Mouse (Mus musculus) hindbrain, embryonic 16.5 days (tissue): Measurements from ENCODE around the gene Bicra. TPM values are rescaled to one million over a fixed set of nuclear protein-coding genes. Genes with fewer than 3 reads are reported as not detected.

Experiments
- ATAC-seq: fragments of 200-750 bp; cut with Nextera tagmentation; 2 replicates; pipeline ENCODE4 v1.8.0; 2017; ENCODE audit warnings: moderate TSS enrichment, moderate library complexity
- H3K27ac ChIP-seq: fragments of 300-500 bp; sonication (generic); 2 replicates; pipeline ENCODE4 v1.5.1; 2014; ENCODE audit warnings: low read depth, mild to moderate bottlenecking, control low read depth, low read length, moderate library complexity
- H3K27me3 ChIP-seq: fragments of 300-500 bp; sonication (generic); replicated peaks from 2 replicates; pipeline ENCODE4 v1.6.1; 2014; ENCODE audit warnings: low read length; ENCODE audit not compliant: control insufficient read depth, insufficient read depth
- H3K36me3 ChIP-seq: fragments of 300-500 bp; sonication (generic); 2 replicates; pipeline ENCODE4 v1.6.1; 2014; ENCODE audit warnings: mild to moderate bottlenecking, low read length, moderate library complexity, mixed read lengths; ENCODE audit not compliant: control insufficient read depth, insufficient read depth
- H3K4me1 ChIP-seq: fragments of 300-500 bp; sonication (generic); 2 replicates; pipeline ENCODE4 v1.6.1; 2014; ENCODE audit warnings: low read depth, low read length; ENCODE audit not compliant: control insufficient read depth, insufficient read depth
- H3K4me2 ChIP-seq: fragments of 300-500 bp; sonication (generic); 2 replicates; pipeline ENCODE4 v1.6.1; 2014; ENCODE audit warnings: mild to moderate bottlenecking, low read length, control low read depth, moderate library complexity
- H3K4me3 ChIP-seq: fragments of 300-500 bp; sonication (generic); 2 replicates; pipeline ENCODE4 v1.5.1; 2014; ENCODE audit warnings: mild to moderate bottlenecking, low read length, control low read depth, moderate library complexity
- H3K9ac ChIP-seq: fragments of 300-500 bp; sonication (generic); 2 replicates; pipeline ENCODE4 v1.6.1; 2014; ENCODE audit warnings: low read depth, mild to moderate bottlenecking, control low read depth, low read length, moderate library complexity
- H3K9me3 ChIP-seq: fragments of 300-500 bp; sonication (generic); 2 replicates; pipeline ENCODE4 v1.6.1; 2014; ENCODE audit warnings: mild to moderate bottlenecking, low read length, moderate library complexity; ENCODE audit not compliant: control insufficient read depth
- WGBS: fragments of 180-500 bp; shearing (Covaris S2); extraction: QIAGEN DNeasy Blood & Tissue Kit; methylation state at CpG from one replicate; pipeline ENCODE4 v1.1.7; 2014; 5-methylcytosine and 5-hydroxymethylcytosine counted together
- polyA plus RNA-seq: library from polyadenylated mRNA; unstranded; fragments of >200 nt; fragmentation: Nextera tagmentation; extraction: Ambion mirVana; gene quantifications from 2 replicates; pipeline ENCODE4 v1.2.1, GENCODE M21; 2015

Gene Bicra
- polyA plus RNA-seq, 1 experiment from 2014 or later = 5.0 TPM

GRCm38 (mm10) chr7:16044531-16044930 is 3.2 kb downstream of the Bicra start:
- H3K27ac ChIP-seq = peak overlapping the region; percentile 44; the same call in 1 of the 2 replicates
- ATAC-seq = no peak

GRCm38 (mm10) chr7:16043861-16044435 is 3.8 kb downstream of the Bicra start:
- peaks cover 29% of the 10 kb centered on the region for H3K4me1 ChIP-seq
- H3K27ac ChIP-seq = peak overlapping the region; percentile 44; the same call in 1 of the 2 replicates
- H3K4me2 ChIP-seq = peak overlapping the region; percentile 19

More at GRCm38 (mm10) chr7:16044531-16044930, 3.2 kb downstream of the Bicra start:
- H3K36me3 ChIP-seq = no peaks in the 10 kb centered on the region
- 38% methylated on average over 5 of the region's 5 CpGs for WGBS
- H3K4me1 ChIP-seq = peaks cover 32% of the 10 kb centered on the region
- no peak overlapping the region; the same call in none of the 2 replicates for H3K9ac ChIP-seq
- H3K4me3 ChIP-seq = no peak overlapping the region
- H3K9me3 ChIP-seq = no peaks in the 10 kb centered on the region
- H3K27me3 ChIP-seq = no peaks in the 10 kb centered on the region
- peak overlapping the region; percentile 19 for H3K4me2 ChIP-seq

GRCm38 (mm10) chr7:16042850-16043775 is 4.6 kb downstream of the Bicra start:
- H3K9ac ChIP-seq = no peak overlapping the region
- H3K27ac ChIP-seq = no peak overlapping the region; the same call in 1 of the 2 replicates
- no peaks in the 10 kb centered on the region for H3K9me3 ChIP-seq
- no peak overlapping the region for H3K4me3 ChIP-seq
- peaks cover 29% of the 10 kb centered on the region for H3K4me1 ChIP-seq
- 78% methylated on average over 10 of the region's 10 CpGs for WGBS
- ATAC-seq = no peak
- H3K27me3 ChIP-seq = no peaks in the 10 kb centered on the region
- no peaks in the 10 kb centered on the region for H3K36me3 ChIP-seq
- no peak overlapping the region for H3K4me2 ChIP-seq

More at GRCm38 (mm10) chr7:16043861-16044435, 3.8 kb downstream of the Bicra start:
- no peaks in the 10 kb centered on the region for H3K9me3 ChIP-seq
- no peak for ATAC-seq
- no peaks in the 10 kb centered on the region for H3K27me3 ChIP-seq
- H3K36me3 ChIP-seq = no peaks in the 10 kb centered on the region
- 8% methylated on average over 3 of the region's 3 CpGs for WGBS
- H3K4me3 ChIP-seq = no peak overlapping the region
- H3K9ac ChIP-seq = peak overlapping the region; percentile 41

GRCm38 (mm10) chr7:16041208-16041607 is 6.5 kb downstream of the Bicra start:
- Histone ChIP-seq H3K4me2 (no peak overlapping the region), H3K36me3 (no peaks in the 10 kb centered on the region), H3K27ac (no peak overlapping the region), H3K4me3 (no peak overlapping the region), H3K27me3 (no peaks in the 10 kb centered on the region), H3K4me1 (peaks cover 29% of the 10 kb centered on the region), H3K9ac (no peak overlapping the region), H3K9me3 (no peaks in the 10 kb centered on the region)
- 89% methylated on average over 2 of the region's 2 CpGs for WGBS
- no peak for ATAC-seq

- Histone ChIP-seq H3K9ac (no peak overlapping the region), H3K27me3 (no peaks in the 10 kb centered on the region), H3K4me2 (no peak overlapping the region), H3K36me3 (no peaks in the 10 kb centered on the region), H3K9me3 (no peaks in the 10 kb centered on the region), H3K27ac (no peak overlapping the region), H3K4me3 (no peak overlapping the region), H3K4me1 (peaks cover 11% of the 10 kb centered on the region)
- no peak for ATAC-seq
- WGBS = 97% methylated on average over 5 of the region's 5 CpGs
Measured at GRCm38 (mm10) chr7:16039363-16039762, 8.4 kb downstream of the Bicra start.

GRCm38 (mm10) chr7:16036972-16037371 is 10.7 kb downstream of the Bicra start:
- Histone ChIP-seq H3K4me2 (no peak overlapping the region), H3K9ac (no peak overlapping the region), H3K36me3 (no peaks in the 10 kb centered on the region), H3K27ac (no peak overlapping the region), H3K9me3 (no peaks in the 10 kb centered on the region), H3K4me1 (no peaks in the 10 kb centered on the region), H3K4me3 (no peak overlapping the region), H3K27me3 (no peaks in the 10 kb centered on the region)
- ATAC-seq = no peak
- 89% methylated on average over 6 of the region's 6 CpGs for WGBS

GRCm38 (mm10) chr7:16033580-16034461 is 13.9 kb downstream of the Bicra start:
- no peaks in the 10 kb centered on the region for H3K36me3 ChIP-seq
- ATAC-seq = no peak
- H3K4me1 ChIP-seq = no peaks in the 10 kb centered on the region
- no peak overlapping the region for H3K4me3 ChIP-seq
- H3K4me2 ChIP-seq = no peak overlapping the region
- H3K9me3 ChIP-seq = no peaks in the 10 kb centered on the region
- no peak overlapping the region for H3K27ac ChIP-seq
- no peaks in the 10 kb centered on the region for H3K27me3 ChIP-seq
- WGBS = 93% methylated on average over 8 of the region's 8 CpGs
- H3K9ac ChIP-seq = no peak overlapping the region

- Histone ChIP-seq H3K4me2 (no peak overlapping the region), H3K4me1 (no peaks in the 10 kb centered on the region), H3K9ac (no peak overlapping the region), H3K36me3 (no peaks in the 10 kb centered on the region), H3K4me3 (no peak overlapping the region), H3K27ac (no peak overlapping the region), H3K27me3 (no peaks in the 10 kb centered on the region), H3K9me3 (no peaks in the 10 kb centered on the region)
- 97% methylated on average over 1 of the region's 1 CpGs for WGBS
- no peak for ATAC-seq
Measured at GRCm38 (mm10) chr7:16033059-16033458, 14.7 kb downstream of the Bicra start.
